Mouse (Mus musculus) liver, embryonic 12.5 days (tissue): Measurements from ENCODE around the gene Foxp1. TPM values are rescaled to one million over a fixed set of nuclear protein-coding genes. Genes with fewer than 3 reads are reported as not detected.

Experiments used
- ATAC-seq: fragments of 200-750 bp; cut with Nextera tagmentation; 2 replicates; pipeline ENCODE4 v1.8.0; 2017; ENCODE audit warnings: moderate number of reproducible peaks, mild to moderate bottlenecking, moderate library complexity
- H3K27ac ChIP-seq: fragments of 300-500 bp; sonication (generic); 2 replicates; pipeline ENCODE4 v1.5.1; 2016; ENCODE audit warnings: mild to moderate bottlenecking
- H3K27me3 ChIP-seq: fragments of 300-500 bp; sonication (generic); replicated peaks from 2 replicates; pipeline ENCODE4 v1.6.1; 2016; ENCODE audit warnings: mild to moderate bottlenecking, moderate library complexity
- H3K36me3 ChIP-seq: fragments of 300-500 bp; sonication (generic); 2 replicates; pipeline ENCODE4 v1.6.1; 2016; ENCODE audit warnings: mild to moderate bottlenecking, moderate library complexity
- H3K4me1 ChIP-seq: fragments of 300-500 bp; sonication (generic); 2 replicates; pipeline ENCODE4 v1.6.1; 2016
- H3K4me2 ChIP-seq: fragments of 300-500 bp; sonication (generic); 2 replicates; pipeline ENCODE4 v1.6.1; 2016; ENCODE audit warnings: mild to moderate bottlenecking, moderate library complexity
- H3K4me3 ChIP-seq: fragments of 300-500 bp; sonication (generic); 2 replicates; pipeline ENCODE4 v1.5.1; 2016; ENCODE audit warnings: mild to moderate bottlenecking, moderate library complexity
- H3K9ac ChIP-seq: fragments of 300-500 bp; sonication (generic); 2 replicates; pipeline ENCODE4 v1.6.1; 2016; ENCODE audit warnings: mild to moderate bottlenecking, moderate library complexity
- H3K9me3 ChIP-seq: fragments of 300-500 bp; sonication (generic); replicated peaks from 2 replicates; pipeline ENCODE4 v1.6.1; 2016; ENCODE audit warnings: mild to moderate bottlenecking, moderate library complexity
- WGBS: fragments of 180-500 bp; shearing (Covaris S2); methylation state at CpG from one replicate; pipeline ENCODE4 v1.1.7; 2016; ENCODE audit not compliant: insufficient replicate concordance; 5-methylcytosine and 5-hydroxymethylcytosine counted together
- polyA plus RNA-seq: library from polyadenylated mRNA; unstranded; fragments of >200 nt; fragmentation: Nextera tagmentation; extraction: Ambion mirVana; gene quantifications from 2 replicates; pipeline ENCODE4 v1.2.1, GENCODE M21; 2016

Foxp1 gene
- polyA plus RNA-seq, 1 experiment from 2014 or later: 25.5 TPM

GRCm38 (mm10) chr6:99253331-99253730, 269.2 kb downstream of the Foxp1 start:
- Histone ChIP-seq H3K9me3 (no peaks in the 10 kb centered on the region), H3K4me3 (no peak overlapping the region), H3K4me1 (peaks cover 2% of the 10 kb centered on the region; the same call in 1 of the 2 replicates), H3K9ac (no peak overlapping the region), H3K27ac (no peak overlapping the region), H3K36me3 (no peaks in the 10 kb centered on the region), H3K4me2 (no peak overlapping the region), H3K27me3 (no peaks in the 10 kb centered on the region)
- WGBS: 72% methylated on average over 8 of the region's 8 CpGs
- no peak for ATAC-seq

GRCm38 (mm10) chr6:99252816-99253215, 269.7 kb downstream of the Foxp1 start:
- H3K4me1 ChIP-seq: no peaks in the 10 kb centered on the region
- no peaks in the 10 kb centered on the region for H3K9me3 ChIP-seq
- H3K4me3 ChIP-seq: no peak overlapping the region
- no peaks in the 10 kb centered on the region for H3K36me3 ChIP-seq
- no peak overlapping the region for H3K9ac ChIP-seq
- WGBS: 66% methylated on average over 5 of the region's 5 CpGs
- H3K27me3 ChIP-seq: no peaks in the 10 kb centered on the region
- ATAC-seq: no peak
- H3K4me2 ChIP-seq: no peak overlapping the region
- no peak overlapping the region for H3K27ac ChIP-seq

- 60% methylated on average over 4 of the region's 4 CpGs for WGBS
- no peak overlapping the region for H3K4me3 ChIP-seq
- no peak overlapping the region for H3K9ac ChIP-seq
- no peaks in the 10 kb centered on the region for H3K4me1 ChIP-seq
- no peaks in the 10 kb centered on the region for H3K36me3 ChIP-seq
- no peak overlapping the region for H3K27ac ChIP-seq
- no peaks in the 10 kb centered on the region for H3K27me3 ChIP-seq
- H3K4me2 ChIP-seq: no peak overlapping the region
- H3K9me3 ChIP-seq: no peaks in the 10 kb centered on the region
- no peak for ATAC-seq
Measured at GRCm38 (mm10) chr6:99251924-99252323, 270.6 kb downstream of the Foxp1 start.

GRCm38 (mm10) chr6:99251222-99251621, 271.3 kb downstream of the Foxp1 start:
- ATAC-seq: no peak
- no peaks in the 10 kb centered on the region for H3K36me3 ChIP-seq
- no peaks in the 10 kb centered on the region for H3K27me3 ChIP-seq
- H3K4me1 ChIP-seq: no peaks in the 10 kb centered on the region
- H3K27ac ChIP-seq: no peak overlapping the region
- WGBS: 85% methylated on average over 3 of the region's 3 CpGs
- no peak overlapping the region for H3K4me2 ChIP-seq
- H3K9me3 ChIP-seq: no peaks in the 10 kb centered on the region
- no peak overlapping the region for H3K4me3 ChIP-seq
- H3K9ac ChIP-seq: no peak overlapping the region

- Histone ChIP-seq H3K27ac (no peak overlapping the region), H3K27me3 (no peaks in the 10 kb centered on the region), H3K4me1 (no peaks in the 10 kb centered on the region), H3K4me3 (no peak overlapping the region), H3K36me3 (no peaks in the 10 kb centered on the region), H3K4me2 (no peak overlapping the region), H3K9me3 (no peaks in the 10 kb centered on the region), H3K9ac (no peak overlapping the region)
- ATAC-seq: no peak
- 60% methylated on average over 5 of the region's 5 CpGs for WGBS
Measured at GRCm38 (mm10) chr6:99249496-99250030, 273.0 kb downstream of the Foxp1 start.

- ATAC-seq: no peak
- H3K9ac ChIP-seq: no peak overlapping the region
- WGBS: 41% methylated on average over 8 of the region's 8 CpGs
Measured at GRCm38 (mm10) chr6:99248396-99248795, 274.1 kb downstream of the Foxp1 start.

GRCm38 (mm10) chr6:99241625-99242395, 280.7 kb downstream of the Foxp1 start:
- H3K4me2 ChIP-seq: no peak overlapping the region
- no peak overlapping the region for H3K4me3 ChIP-seq
- no peaks in the 10 kb centered on the region for H3K4me1 ChIP-seq
- H3K36me3 ChIP-seq: no peaks in the 10 kb centered on the region
- no peak overlapping the region for H3K27ac ChIP-seq
- H3K9ac ChIP-seq: no peak overlapping the region
- no peaks in the 10 kb centered on the region for H3K9me3 ChIP-seq
- 65% methylated on average over 10 of the region's 10 CpGs for WGBS
- H3K27me3 ChIP-seq: no peaks in the 10 kb centered on the region
- no peak for ATAC-seq

More at GRCm38 (mm10) chr6:99248396-99248795, 274.1 kb downstream of the Foxp1 start:
- H3K4me1 ChIP-seq: no peaks in the 10 kb centered on the region
- no peaks in the 10 kb centered on the region for H3K27me3 ChIP-seq
- H3K9me3 ChIP-seq: no peaks in the 10 kb centered on the region
- H3K4me2 ChIP-seq: no peak overlapping the region
- H3K36me3 ChIP-seq: no peaks in the 10 kb centered on the region
- H3K27ac ChIP-seq: no peak overlapping the region
- H3K4me3 ChIP-seq: no peak overlapping the region

GRCm38 (mm10) chr6:99240764-99241163, 281.8 kb downstream of the Foxp1 start:
- Histone ChIP-seq H3K9me3 (no peaks in the 10 kb centered on the region), H3K27ac (no peak overlapping the region), H3K36me3 (no peaks in the 10 kb centered on the region), H3K4me2 (no peak overlapping the region), H3K4me3 (no peak overlapping the region), H3K4me1 (0 out of 2 replicates have a peak, but pooled peaks cover 3% of the 10 kb centered on the region), H3K27me3 (no peaks in the 10 kb centered on the region), H3K9ac (no peak overlapping the region)
- no peak for ATAC-seq

- H3K36me3 ChIP-seq: no peaks in the 10 kb centered on the region
- 64% methylated on average over 8 of the region's 8 CpGs for WGBS
- ATAC-seq: no peak
- H3K9me3 ChIP-seq: no peaks in the 10 kb centered on the region
- no peak overlapping the region for H3K4me2 ChIP-seq
- H3K4me1 ChIP-seq: 0 out of 2 replicates have a peak, but pooled peaks cover 3% of the 10 kb centered on the region
- H3K9ac ChIP-seq: no peak overlapping the region
- no peak overlapping the region for H3K27ac ChIP-seq
- H3K27me3 ChIP-seq: no peaks in the 10 kb centered on the region
- no peak overlapping the region for H3K4me3 ChIP-seq
Measured at GRCm38 (mm10) chr6:99235588-99235987, 286.9 kb downstream of the Foxp1 start.

GRCm38 (mm10) chr6:99233411-99233810, 289.1 kb downstream of the Foxp1 start:
- Histone ChIP-seq H3K9me3 (no peaks in the 10 kb centered on the region), H3K9ac (no peak overlapping the region), H3K27ac (no peak overlapping the region), H3K36me3 (no peaks in the 10 kb centered on the region), H3K27me3 (no peaks in the 10 kb centered on the region), H3K4me2 (no peak overlapping the region), H3K4me3 (no peak overlapping the region), H3K4me1 (0 out of 2 replicates have a peak, but pooled peaks cover 3% of the 10 kb centered on the region)
- WGBS: 81% methylated on average over 10 of the region's 10 CpGs
- ATAC-seq: no peak

- Histone ChIP-seq H3K27ac (no peak overlapping the region), H3K4me1 (no peaks in the 10 kb centered on the region), H3K9ac (no peak overlapping the region), H3K27me3 (no peaks in the 10 kb centered on the region), H3K4me3 (no peak overlapping the region), H3K36me3 (no peaks in the 10 kb centered on the region), H3K9me3 (no peaks in the 10 kb centered on the region), H3K4me2 (no peak overlapping the region)
- no peak for ATAC-seq
- WGBS: 78% methylated on average over 6 of the region's 6 CpGs
Measured at GRCm38 (mm10) chr6:99228336-99228870, 294.1 kb downstream of the Foxp1 start.

GRCm38 (mm10) chr6:99221147-99221546, 301.4 kb downstream of the Foxp1 start:
- Histone ChIP-seq H3K9me3 (no peaks in the 10 kb centered on the region), H3K27me3 (no peaks in the 10 kb centered on the region), H3K27ac (no peak overlapping the region), H3K4me2 (no peak overlapping the region), H3K9ac (no peak overlapping the region), H3K4me3 (no peak overlapping the region), H3K36me3 (no peaks in the 10 kb centered on the region), H3K4me1 (no peaks in the 10 kb centered on the region)
- 73% methylated on average over 5 of the region's 5 CpGs for WGBS
- ATAC-seq: no peak
